Mouse (Mus musculus): ENCODE measurements around the gene Psmd9.

DNA sequence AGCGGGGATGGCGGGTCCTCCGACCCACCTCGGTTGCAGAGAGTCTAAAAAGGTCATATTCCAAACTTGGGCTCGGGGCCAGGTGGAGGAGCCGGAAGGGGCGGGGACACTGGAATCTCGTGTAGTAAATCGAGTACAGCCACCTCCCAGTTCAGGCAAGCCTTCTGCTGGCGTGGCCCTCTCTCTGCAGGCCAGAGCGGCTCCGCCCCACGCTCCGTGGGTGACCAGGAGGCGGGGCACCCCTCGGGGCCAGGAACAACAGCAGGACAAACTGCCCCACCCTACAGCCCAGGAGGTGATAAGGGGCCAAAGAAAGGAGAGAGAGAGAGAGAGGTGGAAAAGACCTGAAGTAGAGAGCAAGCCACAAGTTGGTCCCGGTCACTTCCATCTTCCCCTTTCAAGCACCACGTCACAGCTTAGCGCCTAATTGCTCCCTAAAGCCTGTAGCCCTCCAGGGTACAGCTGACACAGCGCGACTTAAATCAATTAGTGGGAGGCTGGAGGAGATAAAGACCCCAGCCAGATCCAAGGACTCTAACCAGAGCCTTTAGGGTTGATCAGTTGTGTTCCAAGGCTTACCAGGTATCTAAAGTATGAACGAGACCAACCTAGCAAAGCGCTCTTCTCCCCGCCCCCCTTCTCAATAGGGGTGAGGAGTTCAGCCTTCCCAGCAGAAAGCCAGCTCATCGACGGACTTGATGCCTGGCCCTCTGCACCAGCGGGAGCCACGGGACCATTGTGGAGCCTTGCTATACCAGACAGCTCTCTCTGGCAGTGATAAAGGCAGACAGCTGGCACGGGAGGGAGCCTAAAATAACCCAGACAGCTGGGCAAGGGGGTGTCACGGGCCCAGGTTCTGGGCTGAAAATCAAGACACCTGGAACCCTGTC, 33.5 kb upstream of the Psmd9 start:
- no peak for TF ChIP-seq CTCF (IDR thresholded peaks at IDR 0.05; ENCODE audit: borderline replicate concordance, insufficient read depth, low read depth, low read length)
- TF ChIP-seq POLR2A (IDR thresholded peaks at IDR 0.05; ENCODE audit: borderline replicate concordance, insufficient read depth, low read length): no peak

Measured in cerebellum, adult 2 months (tissue).